Mouse (Mus musculus) C2C12 (cell line): ENCODE results near the gene Mzt1. TPM values are rescaled to one million over a fixed set of nuclear protein-coding genes. Genes with fewer than 3 reads are reported as not detected.

ENCODE experiments used
- H3K27me3 ChIP-seq: one replicate; pipeline ENCODE4 v1.6.1; 2011; ENCODE audit not compliant: control insufficient read depth, insufficient read depth, insufficient read length
- H3K36me3 ChIP-seq: one replicate; pipeline ENCODE4 v1.6.1; 2011; ENCODE audit not compliant: control insufficient read depth, insufficient read depth
- H3K4me3 ChIP-seq: one replicate; pipeline ENCODE4 v1.5.1; 2011; ENCODE audit warnings: mild to moderate bottlenecking, control low read depth; ENCODE audit not compliant: poor library complexity, insufficient read depth, severe bottlenecking
- H3K79me2 ChIP-seq: one replicate; pipeline ENCODE4 v1.6.1; 2011; ENCODE audit not compliant: control insufficient read depth, insufficient read depth
- H3K79me3 ChIP-seq: one replicate; pipeline ENCODE4 v1.6.1; 2011; ENCODE audit warnings: low read depth, control low read depth
- H3ac ChIP-seq: one replicate; pipeline ENCODE3; 2011; ENCODE audit warnings: low read depth; ENCODE audit not compliant: control insufficient read depth, insufficient read length
- CEBPB ChIP-seq: IDR thresholded peaks from one replicate; pipeline ENCODE4 v1.6.1; 2011; ENCODE audit warnings: low read depth, mild to moderate bottlenecking, control low read depth, moderate library complexity
- CTCF ChIP-seq: IDR thresholded peaks from one replicate; pipeline ENCODE4 v1.5.1; 2011; ENCODE audit not compliant: control insufficient read depth, insufficient read depth, insufficient read length
- FOSL1 ChIP-seq: IDR thresholded peaks from one replicate; pipeline ENCODE4 v1.8.0; 2011; ENCODE audit warnings: mild to moderate bottlenecking, low read length; ENCODE audit not compliant: poor library complexity, insufficient read depth, severe bottlenecking
- MAX ChIP-seq: IDR thresholded peaks from one replicate; pipeline ENCODE4 v1.6.1; 2011; ENCODE audit warnings: mild to moderate bottlenecking, control low read depth
- MYOD1 ChIP-seq: IDR thresholded peaks from one replicate; pipeline ENCODE4 v1.6.1; 2011; ENCODE audit warnings: low read depth; ENCODE audit not compliant: control insufficient read depth, insufficient read length
- MYOG ChIP-seq: IDR thresholded peaks from one replicate; pipeline ENCODE4 v1.6.1; 2011; ENCODE audit not compliant: control insufficient read depth, insufficient read length; ENCODE audit errors: extremely low read depth
- USF1 ChIP-seq: IDR thresholded peaks from one replicate; pipeline ENCODE4 v1.6.1; 2011; ENCODE audit warnings: low read depth, mild to moderate bottlenecking, control low read depth, moderate library complexity
- polyA plus RNA-seq: library from polyadenylated mRNA; unstranded; fragments of >200 nt; fragmentation: generic; extraction: Trizol; gene quantifications from one replicate; pipeline ENCODE4 v1.2.1, GENCODE M21; 2012; ENCODE audit warnings: missing spikeins

Mzt1 gene
- polyA plus RNA-seq, 1 experiment = 9.7 TPM

- TF ChIP-seq MYOD1 = no peak
- TF ChIP-seq USF1 = no peak
- no peak for TF ChIP-seq CTCF
- TF ChIP-seq MAX = no peak
- no peak for TF ChIP-seq MYOG
- no peak for TF ChIP-seq CEBPB
- no peak for TF ChIP-seq FOSL1
- Histone ChIP-seq H3K27me3 (no peaks in the 10 kb centered on the region), H3K79me3 (no peaks in the 10 kb centered on the region), H3K4me3 (no peak within 1 kb of the TSS), H3ac (no peak within 1 kb of the TSS), H3K36me3 (no peaks in the 10 kb centered on the region), H3K79me2 (no peaks in the 10 kb centered on the region)
Measured at GRCm38 (mm10) chr14:98994218-98994617, 51.7 kb downstream of the Mzt1 start, which contains the start of gene Rpl36a-ps1. Rpl36a-ps1 (minus strand) TSS chr14:98994318.

- Histone ChIP-seq H3K79me3 (no peaks in the 10 kb centered on the region), H3K4me3 (no peak overlapping the region), H3K27me3 (no peaks in the 10 kb centered on the region), H3K36me3 (no peaks in the 10 kb centered on the region), H3ac (no peak overlapping the region), H3K79me2 (no peaks in the 10 kb centered on the region)
- TF ChIP-seq CTCF = no peak
- no peak for TF ChIP-seq MYOD1
Measured at GRCm38 (mm10) chr14:98992482-98992881, 53.5 kb downstream of the Mzt1 start.

- Histone ChIP-seq H3K79me3 (no peaks in the 10 kb centered on the region), H3ac (no peak overlapping the region), H3K4me3 (no peak overlapping the region), H3K27me3 (no peaks in the 10 kb centered on the region), H3K36me3 (no peaks in the 10 kb centered on the region), H3K79me2 (no peaks in the 10 kb centered on the region)
- TF ChIP-seq CTCF (no peak), MYOG (no peak), USF1 (no peak), CEBPB (no peak), MYOD1 (no peak), MAX (no peak), FOSL1 (no peak)
Measured at GRCm38 (mm10) chr14:98990636-98991035, 55.3 kb downstream of the Mzt1 start.

GRCm38 (mm10) chr14:98989818-98990217 lies 56.1 kb downstream of the Mzt1 start:
- Histone ChIP-seq H3K79me2 (no peaks in the 10 kb centered on the region), H3ac (no peak overlapping the region), H3K79me3 (no peaks in the 10 kb centered on the region), H3K4me3 (no peak overlapping the region), H3K27me3 (no peaks in the 10 kb centered on the region), H3K36me3 (no peaks in the 10 kb centered on the region)
- TF ChIP-seq MAX (no peak), CTCF (no peak), USF1 (no peak), MYOG (no peak), FOSL1 (no peak), MYOD1 (no peak), CEBPB (no peak)

Other genes with a start within 250 kb of the Mzt1 start
- gene Rpl36a-ps1, start 51.8 kb downstream of the Mzt1 start, polyA plus RNA-seq = 7.1 TPM
- gene Bora, start 88 bp upstream of the Mzt1 start, polyA plus RNA-seq = 10.5 TPM
- gene Pibf1, start 53.3 kb upstream of the Mzt1 start, polyA plus RNA-seq = 2.5 TPM
- 19.3 TPM for gene Dis3, start 53.6 kb upstream of the Mzt1 start, polyA plus RNA-seq